Mouse (Mus musculus): ENCODE measurements at regions not wholly inside any gene's neighbourhood (a gene's known extent, or its start where the extent isn't known, plus 50 kb on each side); places are given as distances from the start of the nearest gene placed in this dataset.

GRCm38 (mm10) chr12:49449396-49449795, 64.4 kb downstream of the Gm43517 start:
- Histone ChIP-seq H3K4me1 (replicated peaks) (no peaks in the 10 kb centered on the region), H3K4me2 (no peak overlapping the region), H3K9me3 (no peaks in the 10 kb centered on the region), H3K9ac (replicated peaks) (no peak overlapping the region), H3K4me3 (replicated peaks) (no peak overlapping the region), H3K27ac (no peak overlapping the region), H3K36me3 (no peaks in the 10 kb centered on the region), H3K27me3 (no peaks in the 10 kb centered on the region)
- 82% methylated on average over 3 of the region's 3 CpGs for WGBS
- no peak for ATAC-seq (ENCODE audit: insufficient number of reproducible peaks, insufficient read depth, low FRiP score, low TSS enrichment, low read depth)

GRCm38 (mm10) chr12:49468059-49468458, 83.1 kb downstream of the Gm43517 start:
- Histone ChIP-seq H3K4me3 (replicated peaks) (no peak overlapping the region), H3K27me3 (no peaks in the 10 kb centered on the region), H3K9ac (replicated peaks) (no peak overlapping the region), H3K4me1 (replicated peaks) (no peaks in the 10 kb centered on the region), H3K4me2 (no peak overlapping the region), H3K27ac (no peak overlapping the region), H3K36me3 (no peaks in the 10 kb centered on the region), H3K9me3 (no peaks in the 10 kb centered on the region)
- no peak for ATAC-seq (ENCODE audit: insufficient number of reproducible peaks, insufficient read depth, low FRiP score, low TSS enrichment, low read depth)
- 94% methylated on average over 1 of the region's 1 CpGs for WGBS

- Histone ChIP-seq H3K9me3 (no peaks in the 10 kb centered on the region), H3K27me3 (no peaks in the 10 kb centered on the region), H3K4me2 (no peak overlapping the region), H3K27ac (no peak overlapping the region), H3K36me3 (no peaks in the 10 kb centered on the region), H3K4me3 (replicated peaks) (no peak overlapping the region), H3K9ac (replicated peaks) (no peak overlapping the region), H3K4me1 (replicated peaks) (no peaks in the 10 kb centered on the region)
- WGBS, result 76% methylated on average over 3 of the region's 3 CpGs
- no peak for ATAC-seq (ENCODE audit: insufficient number of reproducible peaks, insufficient read depth, low FRiP score, low TSS enrichment, low read depth)
Measured at GRCm38 (mm10) chr12:49473371-49473770, 88.4 kb downstream of the Gm43517 start.

- Histone ChIP-seq H3K27me3 (no peaks in the 10 kb centered on the region), H3K27ac (no peak overlapping the region), H3K9me3 (no peaks in the 10 kb centered on the region), H3K4me1 (replicated peaks) (peaks cover 3% of the 10 kb centered on the region; the same call in 1 of the 2 replicates), H3K4me2 (0 out of 2 replicates have a peak overlapping the region, but pooled peaks have one; percentile 30), H3K9ac (replicated peaks) (no peak overlapping the region), H3K4me3 (replicated peaks) (no peak overlapping the region), H3K36me3 (no peaks in the 10 kb centered on the region)
- no peak for ATAC-seq (ENCODE audit: insufficient number of reproducible peaks, insufficient read depth, low FRiP score, low TSS enrichment, low read depth)
- WGBS, result 55% methylated on average over 3 of the region's 3 CpGs
Measured at GRCm38 (mm10) chr12:49480656-49481055, 95.7 kb downstream of the Gm43517 start.

GRCm38 (mm10) chr12:49481151-49481550, 96.2 kb downstream of the Gm43517 start:
- no peak overlapping the region for H3K4me3 ChIP-seq (replicated peaks)
- H3K4me2 ChIP-seq, result peak overlapping the region; percentile 30
- no peak overlapping the region for H3K9ac ChIP-seq (replicated peaks)
- H3K4me1 ChIP-seq (replicated peaks), result peaks cover 3% of the 10 kb centered on the region; the same call in 1 of the 2 replicates
- no peaks in the 10 kb centered on the region for H3K9me3 ChIP-seq
- 53% methylated on average over 8 of the region's 8 CpGs for WGBS
- no peak for ATAC-seq (ENCODE audit: insufficient number of reproducible peaks, insufficient read depth, low FRiP score, low TSS enrichment, low read depth)
- no peak overlapping the region for H3K27ac ChIP-seq
- no peaks in the 10 kb centered on the region for H3K27me3 ChIP-seq
- H3K36me3 ChIP-seq, result no peaks in the 10 kb centered on the region

- Histone ChIP-seq H3K4me1 (replicated peaks) (peaks cover 3% of the 10 kb centered on the region; the same call in 1 of the 2 replicates), H3K27ac (no peak overlapping the region), H3K4me2 (no peak overlapping the region), H3K9me3 (no peaks in the 10 kb centered on the region), H3K9ac (replicated peaks) (no peak overlapping the region), H3K27me3 (no peaks in the 10 kb centered on the region), H3K36me3 (no peaks in the 10 kb centered on the region), H3K4me3 (replicated peaks) (no peak overlapping the region)
- ATAC-seq (ENCODE audit: insufficient number of reproducible peaks, insufficient read depth, low FRiP score, low TSS enrichment, low read depth), result no peak
- 78% methylated on average over 4 of the region's 4 CpGs for WGBS
Measured at GRCm38 (mm10) chr12:49482367-49482766, 97.4 kb downstream of the Gm43517 start.

GRCm38 (mm10) chr12:49484070-49484770, 99.2 kb downstream of the Gm43517 start:
- WGBS, result 48% methylated on average over 4 of the region's 4 CpGs
- Histone ChIP-seq H3K36me3 (no peaks in the 10 kb centered on the region), H3K4me2 (no peak overlapping the region), H3K9ac (replicated peaks) (no peak overlapping the region), H3K4me3 (replicated peaks) (no peak overlapping the region), H3K9me3 (no peaks in the 10 kb centered on the region), H3K27me3 (no peaks in the 10 kb centered on the region), H3K4me1 (replicated peaks) (peaks cover 3% of the 10 kb centered on the region; the same call in 1 of the 2 replicates), H3K27ac (no peak overlapping the region)
- no peak; the same call in 1 of the 2 replicates for ATAC-seq (ENCODE audit: insufficient number of reproducible peaks, insufficient read depth, low FRiP score, low TSS enrichment, low read depth)

- H3K9me3 ChIP-seq, result no peaks in the 10 kb centered on the region
- H3K4me3 ChIP-seq (replicated peaks), result no peak overlapping the region
- no peak overlapping the region for H3K9ac ChIP-seq (replicated peaks)
- no peaks in the 10 kb centered on the region for H3K27me3 ChIP-seq
- ATAC-seq (ENCODE audit: insufficient number of reproducible peaks, insufficient read depth, low FRiP score, low TSS enrichment, low read depth), result no peak
- H3K4me1 ChIP-seq (replicated peaks), result no peaks in the 10 kb centered on the region
- no peak overlapping the region for H3K4me2 ChIP-seq
- no peak overlapping the region for H3K27ac ChIP-seq
- no peaks in the 10 kb centered on the region for H3K36me3 ChIP-seq
Measured at GRCm38 (mm10) chr12:49513131-49513530, 128.2 kb downstream of the Gm43517 start.

GRCm38 (mm10) chr12:49514616-49515015, 129.6 kb downstream of the Gm43517 start:
- no peaks in the 10 kb centered on the region for H3K36me3 ChIP-seq
- 45% methylated on average over 1 of the region's 1 CpGs for WGBS
- H3K27ac ChIP-seq, result no peak overlapping the region
- H3K4me2 ChIP-seq, result no peak overlapping the region
- H3K27me3 ChIP-seq, result no peaks in the 10 kb centered on the region
- H3K4me3 ChIP-seq (replicated peaks), result no peak overlapping the region
- no peak for ATAC-seq (ENCODE audit: insufficient number of reproducible peaks, insufficient read depth, low FRiP score, low TSS enrichment, low read depth)
- H3K4me1 ChIP-seq (replicated peaks), result no peaks in the 10 kb centered on the region
- H3K9me3 ChIP-seq, result no peaks in the 10 kb centered on the region
- H3K9ac ChIP-seq (replicated peaks), result no peak overlapping the region
